Mouse (Mus musculus): ENCODE measurements at regions not wholly inside any gene's neighbourhood (a gene's known extent, or its start where the extent isn't known, plus 50 kb on each side); places are given as distances from the start of the nearest gene placed in this dataset.

DNA sequence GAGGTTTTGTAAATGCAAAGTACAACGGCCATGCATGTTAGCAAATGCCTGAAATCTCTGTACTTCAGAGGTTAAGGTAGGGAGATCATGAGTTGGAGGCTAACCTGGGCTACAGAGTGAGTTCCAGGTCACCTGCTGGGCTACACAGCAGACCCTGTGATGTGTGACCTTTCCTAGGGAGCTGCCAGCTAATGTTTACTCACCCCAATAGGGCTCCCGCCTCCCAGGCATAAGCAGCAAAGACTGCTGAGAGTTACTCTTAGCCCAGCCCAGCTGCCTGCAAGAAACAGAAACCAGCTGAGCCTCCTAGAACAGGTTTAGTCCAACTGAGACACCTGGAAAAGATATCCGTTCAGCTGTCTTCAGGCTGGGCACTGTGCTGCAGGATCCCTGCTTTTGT lies 169.8 kb upstream of the Ralgapa2 start:
- TF ChIP-seq GABPA (IDR thresholded peaks at IDR 0.05; ENCODE audit: insufficient replicate concordance, low read depth, low read length) = no peak
- no peak for TF ChIP-seq NELFE (IDR thresholded peaks at IDR 0.05; ENCODE audit: low read depth, low read length)
- TF ChIP-seq ZC3H11A (IDR thresholded peaks at IDR 0.05; ENCODE audit: low read depth, low read length) = no peak
- no peak for TF ChIP-seq ETS1 (conservative IDR thresholded peaks at IDR 0.05; ENCODE audit: low read depth, low read length)
- TF ChIP-seq CHD1 (IDR thresholded peaks at IDR 0.05; ENCODE audit: low read depth, low read length) = no peak
- no peak for TF ChIP-seq MEF2A (IDR thresholded peaks at IDR 0.05; ENCODE audit: borderline replicate concordance, low read depth, low read length)
- no peak for TF ChIP-seq POLR2A (IDR thresholded peaks at IDR 0.05; ENCODE audit: low read depth, low read length)
- TF ChIP-seq MAFK (IDR thresholded peaks at IDR 0.05; ENCODE audit: insufficient replicate concordance, low read length) = no peak

Data from CH12.LX (cell line).